Mouse (Mus musculus): ENCODE results near the gene Fcrls. TPM values are rescaled to one million over a fixed set of nuclear protein-coding genes. Genes with fewer than 3 reads are reported as not detected.

Fcrls gene
- polyA plus RNA-seq (2015; fragmentation: Nextera tagmentation; extraction: Ambion mirVana) = 6.2 and 8.7 TPM in 2 replicates

DNA sequence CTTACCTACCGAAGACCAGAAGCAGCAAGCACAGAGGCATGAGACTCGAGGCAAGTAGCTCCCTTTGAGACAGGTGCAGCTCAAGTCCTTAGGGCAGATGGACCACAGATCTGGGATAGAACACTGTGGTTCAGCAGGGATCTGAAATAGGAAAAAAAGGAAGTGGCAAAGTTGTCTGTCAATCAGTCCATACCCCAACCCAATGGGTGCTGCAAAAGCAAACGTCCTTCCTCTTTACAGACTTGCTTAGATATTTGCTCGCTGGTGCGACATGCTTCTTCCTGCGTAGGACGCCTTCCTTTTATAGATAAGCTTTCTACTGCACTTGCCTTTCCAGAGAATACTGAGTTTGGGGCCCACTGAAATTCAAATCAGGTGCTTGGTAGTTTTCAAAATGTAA is at the start of gene Fcrls:
Gene Fcrls, minus strand, starts transcription at position 303 of the 400 bp plus-strand sequence.

Other genes with a start within 250 kb of the Fcrls start
- gene Kirrel, start 89.0 kb downstream of the Fcrls start, polyA plus RNA-seq (2015; fragmentation: Nextera tagmentation; extraction: Ambion mirVana) = 8.5 and 10.3 TPM in 2 replicates
- 1.9 and 2.0 TPM in 2 replicates for gene Cd5l, start 94.1 kb upstream of the Fcrls start, polyA plus RNA-seq (2015; fragmentation: Nextera tagmentation; extraction: Ambion mirVana)
- gene Fcrl1, start 112.6 kb upstream of the Fcrls start, polyA plus RNA-seq (2015; fragmentation: Nextera tagmentation; extraction: Ambion mirVana) = 0.08 and 0.41 TPM in 2 replicates
- gene Fcrl5, start 172.0 kb upstream of the Fcrls start, polyA plus RNA-seq (2015; fragmentation: Nextera tagmentation; extraction: Ambion mirVana) = not detected in 2 replicates